Mouse (Mus musculus) lung, postnatal 0 days (tissue): ENCODE data around the gene Gm49721.
"Not testable (repeated sequence)": the region's sequence is repeated elsewhere in the genome, so short reads cannot be mapped to it uniquely, and the experiment has no call there.

ENCODE experiments used
- CTCF ChIP-seq: IDR thresholded peaks from 2 replicates; pipeline ENCODE4 v1.5.1; 2016; ENCODE audit warnings: antibody characterized with exemption, mild to moderate bottlenecking
- EP300 ChIP-seq: IDR thresholded peaks from 2 replicates; pipeline ENCODE4 v1.6.1; 2016; ENCODE audit warnings: antibody characterized with exemption, mild to moderate bottlenecking, control low read depth

GRCm38 (mm10) chr17:6971238-6971637 lies 7.5 kb upstream of the Gm49721 start:
- TF ChIP-seq CTCF, EP300: not testable (repeated sequence)
